Mouse (Mus musculus) bone marrow, adult 2 months (tissue): Measurements from ENCODE around the gene Znhit3.

Experiments
- CTCF ChIP-seq: fragments of 200-500 bp; IDR thresholded peaks from 2 replicates; pipeline ENCODE4 v1.5.1; 2011; ENCODE audit warnings: low read length, control low read depth; ENCODE audit not compliant: control insufficient read depth, insufficient read depth
- POLR2A ChIP-seq: fragments of 200-500 bp; IDR thresholded peaks from 2 replicates; pipeline ENCODE4 v1.6.1; 2011; ENCODE audit warnings: low read depth, mild to moderate bottlenecking, control low read depth, low read length, borderline replicate concordance; ENCODE audit not compliant: control insufficient read depth

DNA sequence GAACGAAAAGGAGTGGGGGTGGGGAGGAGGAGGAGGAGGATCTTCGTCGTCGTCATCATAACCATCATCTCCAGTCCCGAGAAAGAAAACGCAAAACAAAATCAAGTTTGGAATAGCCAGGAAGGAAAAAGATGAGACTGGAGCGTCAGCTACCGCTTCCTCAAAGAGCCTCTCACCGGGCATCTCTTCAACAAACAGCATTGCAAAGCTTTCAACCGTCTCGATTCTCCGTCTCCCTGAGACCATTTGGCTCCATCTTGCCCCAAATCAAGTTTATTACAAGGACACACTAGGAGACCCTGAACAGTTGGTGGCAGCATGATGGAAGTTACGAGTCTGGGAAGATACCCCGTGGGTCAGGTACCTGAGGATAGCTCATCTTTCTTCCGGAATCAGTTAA, 41.0 kb upstream of the Znhit3 start:
- TF ChIP-seq POLR2A (no peak), CTCF (no peak)
